Mouse (Mus musculus) B cell, adult 2 months (primary cell): Measurements from ENCODE around the gene Nxn.

Experiments
- DNase-seq, 2 experiments: peaks; one replicate each; pipeline ENCODE4 v3.0.0; 2022

Nxn gene

DNA sequence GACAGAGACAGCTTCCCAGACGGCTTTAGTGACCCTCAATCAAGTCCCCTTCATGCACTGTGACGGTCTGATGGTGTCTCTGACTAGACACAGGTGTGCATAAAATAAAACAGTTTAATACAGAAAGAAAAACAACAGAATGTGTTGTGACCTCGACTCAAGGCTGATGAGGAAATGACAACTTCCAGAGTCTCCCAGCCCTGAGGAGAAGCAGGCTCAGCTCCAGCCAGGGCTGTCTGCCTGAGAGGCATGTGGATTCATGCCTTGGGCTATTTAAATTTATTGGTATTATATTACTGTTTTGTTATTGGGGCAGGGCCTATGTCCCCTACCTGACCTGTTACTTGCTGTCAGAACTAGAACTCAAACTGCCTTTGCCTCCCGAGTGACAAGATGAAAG is 37.5 kb downstream of the Nxn start:
- DNase-seq, result no peak

DNA sequence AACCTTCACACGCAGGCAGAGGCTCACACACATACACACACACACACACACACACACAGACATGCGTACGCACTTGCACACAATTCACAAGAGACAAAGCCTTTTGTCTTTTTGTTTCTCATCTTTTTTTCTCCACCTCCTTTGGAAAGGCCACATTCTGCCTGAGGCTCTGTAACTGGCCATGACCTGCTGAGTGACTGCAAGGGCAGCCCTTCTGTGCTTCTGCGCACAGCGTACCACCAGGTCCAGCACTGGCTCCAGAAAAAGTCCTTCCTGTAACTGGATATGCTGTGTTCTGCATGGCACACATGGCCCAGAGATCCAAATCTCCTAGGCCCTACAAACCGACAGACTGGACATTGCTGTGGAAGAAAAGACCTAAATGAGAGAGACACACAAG is 38.7 kb downstream of the Nxn start:
- no peak for DNase-seq

DNA sequence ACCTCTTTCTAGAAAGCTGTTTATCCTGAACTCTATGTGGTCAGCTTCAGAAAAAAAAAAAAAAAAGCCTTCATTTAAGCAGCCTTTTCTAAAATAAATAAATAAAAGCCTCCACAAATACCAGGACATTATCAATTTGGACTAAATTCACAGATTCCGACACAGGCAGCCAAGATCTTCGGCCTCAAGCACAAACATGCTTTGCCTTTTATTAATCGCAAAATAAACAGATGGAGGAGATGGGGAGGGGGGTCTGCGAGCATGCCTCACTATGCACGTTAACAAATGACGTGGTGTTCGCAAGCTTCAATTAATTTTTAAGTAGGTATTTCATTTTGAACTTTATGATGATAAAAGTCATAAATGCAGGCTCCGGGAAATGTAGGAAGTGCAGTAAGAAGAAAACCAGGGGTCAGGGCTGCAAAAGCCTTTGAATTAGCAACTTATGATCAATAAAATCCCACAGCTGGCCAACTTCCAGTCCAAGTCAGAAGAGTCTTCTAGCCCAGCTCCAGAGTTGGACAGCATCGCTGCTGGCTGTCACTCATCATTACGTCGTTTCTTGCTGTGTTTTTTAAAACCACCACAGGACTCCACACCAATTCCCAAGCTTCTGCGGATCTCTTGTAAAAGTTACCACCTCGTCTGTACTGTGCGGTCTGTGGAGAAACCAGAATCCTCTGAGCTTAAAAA is 40.2 kb downstream of the Nxn start:
- DNase-seq, result no peak

DNA sequence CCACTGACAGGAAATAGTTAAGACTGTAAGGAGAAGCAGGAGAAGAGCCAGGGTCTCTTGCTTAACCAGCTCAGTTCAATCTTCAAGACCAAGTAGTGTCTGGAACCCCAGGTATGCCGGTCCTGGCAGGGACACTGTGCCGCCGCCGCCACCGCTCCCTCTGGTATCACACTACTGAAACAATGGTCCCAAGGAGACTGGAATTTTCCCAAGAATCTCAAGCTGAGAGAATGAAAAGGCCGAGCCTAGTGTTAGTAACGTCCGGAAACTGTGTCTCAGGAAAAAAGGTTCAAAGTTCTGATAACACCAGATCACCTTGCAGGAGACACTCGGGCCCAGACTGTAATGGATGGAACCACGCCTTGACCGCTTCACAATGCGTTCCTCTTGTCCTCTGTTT is 41.5 kb downstream of the Nxn start:
- no peak for DNase-seq

DNA sequence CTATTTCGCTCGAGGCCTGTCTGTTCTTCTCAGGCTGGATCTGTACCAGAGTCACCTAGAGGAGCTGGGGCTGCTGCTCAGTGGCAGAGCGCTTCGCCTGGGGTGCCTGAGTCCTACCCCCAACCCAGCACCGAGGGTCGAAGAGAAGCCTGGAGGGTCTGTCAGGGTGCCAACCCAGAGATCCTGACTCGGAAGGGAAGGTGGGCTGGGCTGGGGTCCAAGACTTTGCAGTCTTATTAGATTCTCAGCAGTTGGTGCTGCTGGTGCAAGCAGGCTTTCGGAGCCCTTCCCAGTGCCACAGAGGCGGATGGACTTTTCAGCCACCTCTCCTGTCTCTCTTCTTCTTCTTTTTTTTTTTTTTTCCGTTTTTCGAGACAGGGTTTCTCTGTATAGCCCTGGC is 42.8 kb downstream of the Nxn start:
- DNase-seq, result no peak

DNA sequence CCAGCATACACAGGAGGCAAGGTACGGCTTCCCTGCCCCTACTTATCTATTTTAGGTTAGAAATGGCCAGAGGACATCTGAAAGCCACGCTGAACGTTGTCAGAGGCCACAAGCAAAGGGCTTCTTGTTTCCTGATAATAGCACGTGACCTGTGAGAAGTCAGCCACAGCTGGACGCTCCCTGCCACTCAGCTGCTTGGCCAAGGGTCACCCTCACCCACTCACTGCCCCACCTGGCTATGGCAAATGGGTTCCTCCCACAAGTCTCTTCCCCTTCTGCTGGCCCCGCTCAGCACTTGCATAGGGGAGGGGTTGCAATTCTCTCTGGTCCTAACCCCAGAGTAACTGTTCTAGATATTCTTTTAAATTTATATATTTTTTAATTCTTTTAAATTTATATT is 43.5 kb downstream of the Nxn start:
- no peak for DNase-seq

DNA sequence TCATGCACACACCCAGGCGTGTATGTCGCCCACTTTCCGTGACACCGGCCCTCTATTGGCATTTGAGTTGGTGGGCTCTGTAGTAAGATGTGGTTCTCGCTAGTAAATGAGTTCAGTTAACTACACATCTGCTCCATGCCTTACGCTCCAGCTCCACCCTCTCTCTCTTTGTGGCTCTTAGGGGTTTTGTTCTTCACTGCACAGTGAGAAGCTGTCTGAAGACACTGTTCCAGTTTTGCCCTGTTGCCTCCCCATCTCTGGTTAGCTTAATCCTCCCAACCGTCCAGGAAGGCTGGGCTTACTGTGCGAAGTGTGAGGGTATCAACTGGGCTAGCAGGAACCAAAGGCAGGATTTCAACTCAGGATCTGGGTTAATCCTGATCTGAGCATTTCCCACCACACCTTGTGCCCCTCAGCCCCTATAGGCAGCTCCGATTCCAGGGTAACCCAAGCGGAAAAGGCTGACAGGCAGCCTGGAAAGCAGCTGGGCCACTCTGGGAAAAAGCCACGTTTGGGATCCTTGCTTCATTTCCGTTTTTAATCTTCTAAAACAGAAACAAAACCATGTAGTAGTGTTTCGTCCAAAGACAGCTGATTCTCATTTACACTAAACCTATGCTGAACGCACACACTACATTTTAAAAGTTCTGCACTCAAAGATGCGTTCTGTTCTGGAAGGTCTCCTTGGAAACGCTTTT is 45.9 kb downstream of the Nxn start:
- no peak for DNase-seq

DNA sequence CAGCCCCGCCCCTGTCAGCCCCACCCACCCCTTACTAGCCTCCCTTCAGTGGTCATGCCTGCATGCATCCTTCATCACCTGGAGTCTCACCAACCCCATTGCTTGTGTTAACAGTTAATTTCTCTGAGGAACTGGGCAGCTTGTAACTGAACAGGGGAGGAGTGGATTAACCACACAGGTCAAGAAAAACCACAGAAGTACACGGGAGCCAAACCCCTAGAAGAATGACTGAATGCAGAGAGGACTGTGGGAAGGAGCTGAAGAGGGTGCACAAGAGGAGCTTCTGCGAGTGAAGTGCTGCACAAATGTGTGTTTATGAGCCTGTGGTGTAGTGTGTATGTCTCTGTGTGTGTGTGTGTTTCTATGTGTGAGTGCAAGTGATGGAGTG is 47.3 kb downstream of the Nxn start:
- no peak for DNase-seq

DNA sequence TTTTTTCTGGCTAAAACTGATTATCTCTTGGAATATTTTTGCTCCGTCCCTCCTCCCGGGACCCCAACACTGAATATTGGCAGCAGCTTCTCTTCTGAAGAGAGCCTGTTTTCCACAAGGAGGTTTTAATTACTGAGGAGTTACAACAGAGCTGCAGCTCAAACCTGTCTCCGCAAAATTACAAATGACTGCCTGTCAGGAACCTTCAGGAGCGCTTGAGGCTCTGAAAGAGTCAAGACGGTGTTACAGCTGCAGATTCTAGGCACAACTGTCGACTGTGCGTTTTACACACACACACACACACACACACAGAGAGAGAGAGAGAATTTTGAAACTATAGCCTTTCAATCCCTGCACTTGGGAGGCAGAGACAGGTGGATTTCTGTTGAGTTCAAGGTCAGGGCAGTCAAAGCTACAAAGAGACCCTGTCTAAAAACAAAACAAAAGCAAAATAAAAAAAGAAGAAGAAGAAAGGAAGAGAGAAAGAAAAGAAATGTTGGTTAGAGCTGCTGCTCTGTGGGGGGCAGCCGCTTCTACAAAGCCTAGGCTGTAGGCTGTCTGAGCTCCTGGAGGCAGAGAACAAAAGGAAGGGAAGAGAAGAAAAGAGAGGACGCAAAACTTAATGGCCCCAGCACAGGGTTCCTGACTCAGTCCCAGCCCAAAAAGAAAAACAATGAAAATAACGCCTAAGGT is 47.9 kb downstream of the Nxn start:
- DNase-seq, result no peak

DNA sequence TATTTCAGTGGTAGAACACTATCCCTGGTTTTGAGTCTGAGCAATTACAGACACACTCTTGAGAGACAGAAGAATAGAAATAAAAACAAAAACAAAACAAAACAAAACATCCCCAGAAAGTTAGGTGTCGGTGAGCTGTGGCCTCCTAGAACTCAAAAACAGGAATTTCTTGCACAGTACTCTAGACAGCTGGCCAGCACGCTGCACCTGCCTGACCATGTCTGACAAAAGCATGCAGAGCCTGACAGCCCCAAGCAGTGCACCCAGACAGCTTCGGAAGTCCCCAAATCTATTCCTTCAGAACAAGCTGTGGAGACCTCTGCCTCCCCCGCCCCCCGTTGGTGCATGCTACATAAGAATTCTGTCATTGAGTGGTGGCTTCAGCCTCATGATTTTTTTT is 49.1 kb downstream of the Nxn start:
- no peak for DNase-seq

DNA sequence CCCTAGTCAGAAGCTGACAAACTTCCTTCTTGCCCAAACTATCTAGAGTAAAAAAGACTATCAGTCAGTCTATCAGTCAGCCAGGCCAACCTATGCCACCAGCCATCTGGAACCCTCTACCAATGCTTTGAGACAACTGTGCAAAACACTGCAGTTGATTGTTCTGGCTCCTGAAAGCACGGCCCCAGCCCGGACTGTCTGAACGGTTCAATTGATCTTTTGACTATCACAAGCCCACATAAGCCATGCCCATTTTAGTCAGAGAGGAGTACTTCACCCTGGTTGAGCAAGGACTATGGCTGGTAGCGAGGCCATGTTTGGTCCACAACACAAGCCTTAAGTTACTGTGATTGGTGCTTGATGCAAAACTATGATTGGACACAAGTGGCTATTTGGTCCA is 51.4 kb downstream of the Nxn start:
- DNase-seq, result no peak

DNA sequence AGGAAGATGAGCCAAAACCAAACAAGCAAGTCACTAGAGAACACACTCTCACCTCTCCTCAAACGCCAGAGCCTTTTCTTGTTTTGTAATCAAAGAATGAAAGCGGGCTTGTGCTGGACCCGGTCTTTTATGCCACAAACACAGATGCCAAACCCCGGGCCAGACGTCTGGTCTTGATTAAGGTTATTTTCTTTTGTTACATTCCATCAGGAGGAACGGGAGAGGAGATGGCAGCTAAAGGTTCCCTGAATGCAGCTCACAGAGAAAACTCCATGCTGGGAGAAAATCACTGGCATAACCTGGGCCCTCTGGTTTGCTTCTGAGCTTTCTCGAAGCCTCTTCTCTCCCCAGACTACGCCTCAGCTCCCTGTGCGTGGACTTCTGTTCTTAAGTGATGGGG is 55.9 kb downstream of the Nxn start:
- no peak for DNase-seq

DNA sequence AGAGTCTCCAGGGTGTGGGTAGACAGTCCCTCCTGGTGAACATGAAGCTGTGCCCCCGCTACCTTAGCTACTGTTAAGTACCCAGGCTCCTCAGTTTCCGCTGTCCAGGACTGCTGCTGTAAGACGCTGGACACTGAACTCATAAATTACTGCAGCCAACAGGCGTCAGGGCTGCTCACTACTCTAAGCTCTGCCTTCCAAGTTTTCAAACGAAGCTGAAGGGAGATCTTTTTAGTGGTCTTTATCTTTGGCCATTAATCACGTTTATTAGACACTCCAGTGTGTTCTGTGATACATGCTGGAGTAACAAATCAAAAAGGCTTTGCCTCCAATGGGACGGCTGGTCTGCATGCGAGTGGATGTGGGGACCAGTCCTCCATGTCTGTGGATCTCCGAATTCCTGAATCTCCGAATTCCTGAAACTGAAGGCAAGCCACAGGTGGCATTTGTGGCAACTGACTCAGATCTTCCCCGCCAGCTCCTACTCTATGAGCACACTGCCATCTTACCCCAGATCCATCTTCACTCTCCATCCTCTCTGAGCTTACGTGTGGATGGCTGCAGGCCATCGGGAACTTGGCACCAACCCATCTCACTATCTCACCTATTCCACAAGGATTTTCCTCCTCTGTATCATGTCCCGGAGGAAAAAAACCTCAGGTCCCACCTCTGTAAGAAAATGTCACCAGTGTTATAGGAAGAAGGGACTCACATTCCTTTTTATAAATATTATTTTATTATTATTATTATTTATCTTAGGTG is 56.9 kb downstream of the Nxn start:
- DNase-seq, result no peak

DNA sequence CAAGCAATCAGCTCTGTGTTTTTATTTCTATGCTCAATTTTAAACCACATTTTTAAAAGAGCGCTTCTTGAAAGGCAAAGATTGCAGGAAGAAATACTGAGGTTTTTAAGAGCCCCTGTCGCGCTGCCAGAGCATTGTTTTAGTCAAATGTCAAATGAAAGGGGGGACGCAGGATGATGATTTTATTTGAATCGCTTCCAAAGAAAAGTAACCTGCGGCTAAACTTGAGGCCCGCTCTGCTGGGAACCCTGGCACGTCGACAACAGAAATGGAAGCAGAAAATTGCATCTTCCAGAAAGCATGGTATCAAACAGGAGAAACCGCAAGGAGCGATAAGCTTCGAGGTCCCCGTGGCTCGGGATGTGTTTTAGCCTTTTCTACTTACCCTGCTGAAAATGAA is 57.8 kb downstream of the Nxn start:
- DNase-seq, result no peak

DNA sequence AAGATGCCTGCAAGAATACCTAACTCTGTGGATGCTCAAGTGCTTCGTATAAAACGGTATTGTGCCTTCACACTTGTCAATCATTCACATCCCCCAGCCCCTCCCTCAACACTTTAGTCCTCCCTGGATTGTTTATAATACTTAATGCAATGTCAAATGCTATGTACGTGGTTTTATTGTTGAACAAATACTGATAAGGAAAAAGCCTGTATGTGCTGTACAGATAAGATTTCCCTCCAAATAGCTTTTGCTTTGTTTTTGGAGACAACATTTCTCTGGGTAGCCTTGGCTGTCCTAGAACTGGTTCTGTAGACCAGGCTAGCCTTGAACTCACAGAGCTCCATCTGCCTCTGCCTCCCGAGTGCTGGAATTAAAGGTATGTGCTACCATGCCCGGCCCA is 59.1 kb downstream of the Nxn start:
- DNase-seq, result no peak

DNA sequence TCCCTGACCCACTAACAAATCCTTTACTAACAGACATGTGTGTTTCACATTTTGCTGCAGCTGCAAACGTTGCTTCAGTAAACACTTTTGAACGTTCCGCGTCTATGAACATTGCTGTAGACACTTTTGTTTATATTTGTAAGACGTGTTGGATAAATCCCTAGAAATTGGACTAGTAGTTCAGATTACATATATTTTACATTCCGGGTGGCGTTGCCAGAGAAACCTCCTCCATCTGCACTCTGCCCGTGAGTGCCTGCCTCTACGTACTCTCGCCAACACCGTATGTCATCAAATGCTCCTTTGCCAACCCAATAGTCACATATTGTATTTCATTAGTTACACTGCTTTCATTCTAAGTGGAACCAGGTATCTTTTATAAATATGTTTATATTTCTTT is 59.8 kb downstream of the Nxn start:
- DNase-seq, result no peak

DNA sequence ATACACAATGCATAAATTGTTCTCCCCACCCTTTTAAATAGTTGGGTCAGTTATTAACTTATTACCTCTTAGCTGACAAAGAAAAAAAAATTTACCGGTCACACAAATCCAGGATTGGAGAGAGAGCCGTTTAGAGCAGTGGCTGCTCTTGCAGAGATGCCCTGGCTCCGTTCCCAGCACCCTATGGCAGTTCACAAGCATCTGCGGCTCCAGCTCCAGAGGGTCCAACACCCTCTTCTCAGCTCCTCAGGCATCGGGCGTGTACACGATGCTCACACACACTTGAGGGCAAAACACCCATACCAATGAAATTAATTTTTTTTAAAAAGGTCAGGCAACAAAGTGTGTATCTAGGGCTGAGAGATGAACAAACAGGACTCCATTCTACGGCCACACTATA is 60.3 kb downstream of the Nxn start:
- no peak for DNase-seq

DNA sequence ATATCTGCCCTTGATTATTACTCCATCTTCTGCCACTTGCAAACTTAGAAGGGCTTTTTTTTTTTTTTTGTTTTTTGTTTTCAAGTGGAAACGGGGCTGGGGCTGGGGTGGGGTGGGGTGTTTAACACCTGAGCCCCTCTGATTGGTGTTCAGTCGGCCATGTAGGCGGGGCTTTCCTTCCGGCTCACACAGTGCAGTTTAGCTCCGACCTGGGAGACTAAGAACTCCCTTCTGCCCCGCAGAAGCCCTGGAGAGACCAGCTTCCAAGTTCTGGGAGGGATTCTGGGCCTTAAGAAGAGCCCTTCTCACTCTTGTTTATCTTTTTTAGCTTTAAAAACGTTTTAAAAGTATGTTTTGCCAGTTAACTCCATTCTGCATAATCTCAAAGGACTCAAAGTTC is 61.2 kb downstream of the Nxn start:
- peak in 1 of 2 experiments; percentile 12 for DNase-seq

DNA sequence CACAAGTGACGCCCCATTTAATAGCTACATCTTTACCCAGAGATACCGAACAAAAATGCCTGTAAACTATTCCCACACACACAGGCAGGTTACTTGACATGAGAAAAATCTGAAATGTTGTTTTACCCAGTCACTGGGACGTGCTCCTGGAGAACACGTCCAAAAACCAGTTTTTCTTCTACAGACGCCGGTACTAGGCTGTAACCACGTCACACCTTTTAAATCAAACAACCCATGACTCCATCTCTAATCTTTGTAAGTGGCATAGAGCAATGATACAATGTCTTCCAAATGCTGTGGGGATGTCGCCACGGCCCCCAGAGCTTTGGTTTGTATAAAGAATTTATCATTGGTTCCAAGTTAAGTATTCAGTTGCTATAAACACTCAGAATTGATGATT is 61.7 kb downstream of the Nxn start:
- DNase-seq, result no peak

DNA sequence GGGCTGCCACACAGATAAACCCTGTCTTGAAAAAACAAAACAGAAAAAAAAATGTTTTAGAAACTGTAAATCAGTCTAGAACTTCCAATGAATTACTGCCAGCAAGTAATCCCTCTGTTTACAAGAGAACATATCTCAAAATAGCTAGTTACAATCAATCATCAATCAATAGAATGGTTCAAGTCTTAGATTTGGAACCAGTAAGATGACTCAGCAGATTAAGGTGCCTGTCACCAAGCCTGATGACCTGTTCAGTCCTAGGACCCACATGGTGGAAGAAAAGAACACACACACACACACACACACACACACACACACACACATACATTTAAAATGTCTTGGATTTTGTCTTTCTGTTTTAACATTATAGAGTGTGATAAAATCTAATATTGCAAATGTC is 62.7 kb downstream of the Nxn start:
- no peak for DNase-seq

DNA sequence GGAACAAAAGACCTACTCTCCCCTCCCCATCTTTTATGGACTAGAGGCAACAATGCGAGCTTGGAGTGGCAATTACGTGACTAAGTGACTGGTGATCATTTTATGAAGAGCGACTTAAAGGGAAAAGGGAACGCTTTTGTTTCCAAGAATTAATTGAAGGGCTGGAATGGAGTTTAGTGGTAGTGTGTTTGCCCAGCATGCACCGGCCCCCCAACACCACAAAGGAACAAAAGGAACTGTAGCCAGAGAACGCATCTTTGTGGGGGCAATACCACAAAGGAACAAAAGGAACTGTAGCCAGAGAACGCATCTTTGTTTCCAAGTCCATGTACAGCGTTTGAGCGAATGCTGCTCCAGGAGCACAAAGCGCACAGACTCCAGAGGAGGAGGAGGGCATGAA is 64.0 kb downstream of the Nxn start:
- no peak for DNase-seq

DNA sequence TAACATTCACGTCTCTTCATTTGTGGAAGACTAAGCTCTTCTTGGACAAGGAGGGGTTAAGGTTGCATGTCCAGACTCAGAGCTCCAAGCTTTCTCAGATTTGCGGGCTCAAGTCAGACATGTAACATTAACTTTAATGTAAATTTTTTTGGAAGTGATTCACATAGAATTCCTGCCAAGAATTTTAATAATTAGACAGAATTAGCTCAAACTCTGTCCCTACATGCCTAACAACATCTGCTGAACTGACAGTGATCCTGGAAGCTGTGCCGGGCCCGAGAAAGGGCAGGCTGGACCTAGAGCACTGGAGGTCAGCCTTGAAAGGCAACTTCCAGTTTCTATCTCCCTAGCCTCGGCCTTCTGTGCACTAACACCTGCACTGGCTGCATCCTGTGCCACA is 66.7 kb downstream of the Nxn start:
- no peak for DNase-seq

DNA sequence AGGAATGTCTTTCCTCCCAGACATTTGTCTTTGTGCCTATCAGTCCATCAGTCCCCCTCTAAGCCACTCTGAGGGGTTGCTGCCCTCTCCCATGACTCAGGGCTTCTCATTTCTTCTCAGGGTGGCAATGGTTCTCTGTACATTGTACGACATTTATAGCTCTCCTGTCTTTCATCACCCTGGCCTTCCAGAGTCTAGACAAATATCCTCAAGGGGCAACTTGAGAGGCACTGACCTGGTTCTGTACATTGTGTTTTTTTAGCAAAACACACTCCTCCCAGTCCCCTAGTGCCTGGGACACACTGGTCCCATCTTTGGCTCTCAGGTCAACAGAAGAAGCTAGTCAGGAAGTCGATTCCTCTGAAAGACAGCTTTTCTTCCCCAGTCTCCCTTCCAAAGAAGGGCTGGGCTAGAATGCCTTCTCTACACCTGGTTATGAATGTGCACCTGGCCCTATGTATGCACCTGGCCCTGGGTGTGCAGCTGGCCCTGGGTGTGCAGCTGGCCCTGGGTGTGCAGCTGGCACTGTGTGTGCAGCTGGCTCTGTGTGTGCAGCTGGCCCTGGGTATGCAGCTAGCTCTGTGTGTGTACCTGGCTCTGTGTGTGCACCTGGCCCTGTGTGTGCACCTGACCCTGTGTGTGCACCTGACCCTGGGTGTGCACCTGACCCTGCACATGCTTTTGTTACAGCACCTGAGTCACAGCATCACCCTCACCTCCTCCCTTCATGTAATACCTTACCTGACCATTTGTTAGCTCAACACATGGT is 70.2 kb downstream of the Nxn start:
- no peak for DNase-seq
